Mouse (Mus musculus) megakaryocyte, embryonic 14.5 days (primary cell): Measurements from ENCODE around the gene Poglut1. TPM values are rescaled to one million over a fixed set of nuclear protein-coding genes. Genes with fewer than 3 reads are reported as not detected.

ENCODE experiments used
- H3K27me3 ChIP-seq: replicated peaks from 2 replicates; pipeline ENCODE3; 2012; ENCODE audit warnings: inconsistent platforms
- H3K36me3 ChIP-seq: replicated peaks from 2 replicates; pipeline ENCODE3; 2012; ENCODE audit warnings: low read length, inconsistent platforms, mixed read lengths
- H3K4me1 ChIP-seq: 2 replicates; pipeline ENCODE4 v1.6.1; 2012; ENCODE audit warnings: inconsistent platforms
- H3K4me3 ChIP-seq: replicated peaks from 2 replicates; pipeline ENCODE3; 2012; ENCODE audit warnings: moderate library complexity, mild to moderate bottlenecking, inconsistent platforms
- H3K9me3 ChIP-seq: 2 replicates; pipeline ENCODE4 v1.6.1; 2012; ENCODE audit warnings: inconsistent platforms
- FLI1 ChIP-seq: IDR thresholded peaks from 2 replicates; pipeline ENCODE4 v1.6.1; 2012; ENCODE audit warnings: low read length, inconsistent platforms, mixed read lengths
- GATA1 ChIP-seq: IDR thresholded peaks from 3 replicates; pipeline ENCODE4 v1.6.1; 2012; ENCODE audit warnings: mixed read lengths, low read length, inconsistent platforms, borderline replicate concordance
- polyA plus RNA-seq: library from polyadenylated mRNA; stranded (reverse); fragments of >175 nt; gene quantifications from 2 replicates; pipeline ENCODE4 v1.2.3, GENCODE M21; 2012; ENCODE audit warnings: low replicate concordance; ENCODE audit not compliant: insufficient read depth

Poglut1 gene
- polyA plus RNA-seq, 1 experiment, result 3.7 TPM

- H3K9me3 ChIP-seq, result no peaks in the 10 kb centered on the region
- H3K4me3 ChIP-seq, result no peak overlapping the region
- peaks cover 5% of the 10 kb centered on the region for H3K4me1 ChIP-seq
- H3K36me3 ChIP-seq, result peaks cover 80% of the 10 kb centered on the region
- no peaks in the 10 kb centered on the region for H3K27me3 ChIP-seq
- TF ChIP-seq FLI1, result no peak
- TF ChIP-seq GATA1, result no peak
These were observed 43.9 kb downstream of the Poglut1 start for GRCm38 (mm10) chr16:38506041-38506634.

- Histone ChIP-seq H3K9me3 (no peaks in the 10 kb centered on the region), H3K27me3 (no peaks in the 10 kb centered on the region), H3K36me3 (peaks cover 81% of the 10 kb centered on the region), H3K4me3 (no peak overlapping the region), H3K4me1 (peaks cover 5% of the 10 kb centered on the region)
- no peak for TF ChIP-seq FLI1
- no peak for TF ChIP-seq GATA1
These were observed 46.5 kb downstream of the Poglut1 start for GRCm38 (mm10) chr16:38503528-38503927.

- Histone ChIP-seq H3K36me3 (peaks cover 80% of the 10 kb centered on the region), H3K4me1 (peaks cover 5% of the 10 kb centered on the region), H3K9me3 (no peaks in the 10 kb centered on the region), H3K4me3 (no peak overlapping the region), H3K27me3 (no peaks in the 10 kb centered on the region)
- no peak for TF ChIP-seq FLI1
- TF ChIP-seq GATA1, result no peak
These were observed 47.6 kb downstream of the Poglut1 start for GRCm38 (mm10) chr16:38502469-38502868.

- Histone ChIP-seq H3K9me3 (no peaks in the 10 kb centered on the region), H3K4me3 (no peak overlapping the region), H3K4me1 (peaks cover 5% of the 10 kb centered on the region; the same call in 1 of the 2 replicates), H3K27me3 (no peaks in the 10 kb centered on the region), H3K36me3 (peaks cover 45% of the 10 kb centered on the region)
- TF ChIP-seq FLI1, result no peak
- TF ChIP-seq GATA1, result no peak
These were observed 53.4 kb downstream of the Poglut1 start for GRCm38 (mm10) chr16:38496604-38497140.

GRCm38 (mm10) chr16:38493890-38494289 is 56.2 kb downstream of the Poglut1 start:
- peaks cover 5% of the 10 kb centered on the region; the same call in 1 of the 2 replicates for H3K4me1 ChIP-seq
- H3K9me3 ChIP-seq, result no peaks in the 10 kb centered on the region
- peaks cover 25% of the 10 kb centered on the region for H3K36me3 ChIP-seq
- no peak for TF ChIP-seq FLI1
- TF ChIP-seq GATA1, result no peak
- no peak overlapping the region for H3K4me3 ChIP-seq
- no peaks in the 10 kb centered on the region for H3K27me3 ChIP-seq

GRCm38 (mm10) chr16:38492551-38492950 is 57.5 kb downstream of the Poglut1 start:
- TF ChIP-seq FLI1 (no peak), GATA1 (no peak)
- Histone ChIP-seq H3K4me1 (peaks cover 5% of the 10 kb centered on the region; the same call in 1 of the 2 replicates), H3K27me3 (peaks cover 2% of the 10 kb centered on the region), H3K36me3 (peaks cover 13% of the 10 kb centered on the region), H3K9me3 (no peaks in the 10 kb centered on the region), H3K4me3 (no peak overlapping the region)

GRCm38 (mm10) chr16:38483582-38484309 is 66.3 kb downstream of the Poglut1 start:
- H3K4me3 ChIP-seq, result peak overlapping the region; percentile 89
- H3K36me3 ChIP-seq, result no peaks in the 10 kb centered on the region
- peaks cover 29% of the 10 kb centered on the region for H3K27me3 ChIP-seq
- no peaks in the 10 kb centered on the region for H3K9me3 ChIP-seq
- H3K4me1 ChIP-seq, result peaks cover 20% of the 10 kb centered on the region
- TF ChIP-seq FLI1 (no peak), GATA1 (no peak)

- Histone ChIP-seq H3K27me3 (peaks cover 28% of the 10 kb centered on the region), H3K4me3 (peak overlapping the region; percentile 89), H3K4me1 (peaks cover 20% of the 10 kb centered on the region), H3K36me3 (no peaks in the 10 kb centered on the region), H3K9me3 (no peaks in the 10 kb centered on the region)
- no peak for TF ChIP-seq FLI1
- no peak for TF ChIP-seq GATA1
These were observed 67.1 kb downstream of the Poglut1 start for GRCm38 (mm10) chr16:38482780-38483562.

- TF ChIP-seq FLI1 (no peak), GATA1 (no peak)
- Histone ChIP-seq H3K36me3 (no peaks in the 10 kb centered on the region), H3K9me3 (no peaks in the 10 kb centered on the region), H3K4me3 (no peak overlapping the region), H3K4me1 (peaks cover 23% of the 10 kb centered on the region), H3K27me3 (peaks cover 32% of the 10 kb centered on the region)
These were observed 68.7 kb downstream of the Poglut1 start for GRCm38 (mm10) chr16:38481327-38481726.
